Mouse (Mus musculus) c-Kit-positive CD71-negative TER-119-negative erythroid progenitor cells, embryonic 14.5 days (primary cell): Measurements from ENCODE around the gene Asic2.

ENCODE experiments used
- DNase-seq: peaks from one replicate; pipeline ENCODE4 v3.0.0-alpha.2; 2013; ENCODE audit warnings: low read depth

Gene Asic2

DNA sequence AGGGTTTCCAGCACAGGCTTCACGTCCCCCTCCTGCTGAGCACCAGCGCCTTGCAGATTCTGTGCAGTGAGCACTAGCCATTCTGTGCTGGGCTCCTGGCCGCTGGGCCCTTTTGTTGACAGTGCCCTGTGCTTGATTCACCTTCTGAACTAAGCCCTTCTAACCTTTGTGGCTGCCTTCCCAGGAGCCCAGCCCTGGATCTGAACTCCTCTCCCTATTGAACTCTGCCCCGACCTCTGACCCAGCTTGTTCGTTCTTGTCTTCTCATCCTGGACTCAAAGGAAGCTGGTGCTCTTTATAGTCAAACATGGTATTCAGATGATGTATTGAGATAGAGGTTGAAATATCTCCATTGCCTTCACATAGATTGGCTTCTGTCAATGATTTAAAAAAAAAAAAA lies 1120.1 kb downstream of the Asic2 start:
- DNase-seq = no peak

DNA sequence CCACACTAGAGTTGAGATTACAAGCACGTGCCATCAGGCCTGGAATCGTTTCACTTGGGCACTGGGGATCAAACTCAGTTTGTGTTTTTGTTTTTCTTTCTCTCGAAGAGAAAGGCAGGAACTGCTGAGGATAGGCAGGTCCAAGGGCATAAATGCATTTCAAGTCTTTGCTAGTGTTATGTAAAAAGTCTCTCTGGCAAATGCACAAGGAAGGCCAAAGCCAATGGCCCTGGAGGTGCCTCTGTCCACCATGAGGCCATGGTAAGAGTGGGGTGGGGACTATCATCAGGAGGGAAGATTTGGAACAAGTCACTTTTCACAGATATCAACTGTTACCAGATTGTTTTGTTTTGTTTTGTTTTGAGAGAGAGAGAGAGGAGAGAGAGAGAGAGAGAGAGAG lies 1122.1 kb downstream of the Asic2 start:
- DNase-seq = no peak

DNA sequence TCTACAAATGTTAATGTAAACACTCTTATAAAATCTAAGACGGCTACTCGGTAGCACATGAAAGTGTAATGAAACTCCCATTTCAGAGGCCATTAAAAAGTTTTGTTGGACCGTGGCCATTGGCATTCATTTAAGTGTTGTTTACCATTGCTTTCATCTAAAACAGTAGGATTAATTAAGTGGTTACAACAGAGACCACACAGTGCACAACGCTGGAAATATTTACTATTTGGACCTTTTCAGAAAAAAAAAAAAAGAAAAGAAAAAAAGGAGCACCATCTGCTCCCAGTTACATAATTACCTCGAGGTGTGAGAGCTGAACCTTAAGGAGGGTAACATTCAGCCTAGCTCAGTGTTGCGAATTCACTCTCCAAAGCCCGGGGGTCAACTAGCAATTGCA lies 1122.8 kb downstream of the Asic2 start:
- DNase-seq = no peak

DNA sequence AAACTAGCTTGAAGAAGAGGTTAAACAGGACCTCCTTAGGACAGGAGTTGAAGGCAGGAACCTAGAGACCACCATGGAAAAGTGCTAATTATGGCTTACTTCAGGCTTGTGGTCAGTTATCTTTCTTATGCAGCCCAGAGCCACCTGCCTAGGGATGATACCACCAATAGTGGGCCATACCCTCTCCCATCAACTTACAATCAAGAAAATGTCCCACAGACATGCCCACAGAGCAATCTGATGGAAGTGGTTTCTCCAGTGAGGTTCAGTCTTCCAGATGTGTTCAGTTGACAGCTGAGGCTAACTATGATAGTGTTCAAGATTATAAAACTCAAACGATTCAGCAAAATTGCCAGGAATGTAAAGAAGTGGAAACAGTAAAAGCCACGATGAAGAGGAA lies 1124.8 kb downstream of the Asic2 start:
- DNase-seq = no peak

DNA sequence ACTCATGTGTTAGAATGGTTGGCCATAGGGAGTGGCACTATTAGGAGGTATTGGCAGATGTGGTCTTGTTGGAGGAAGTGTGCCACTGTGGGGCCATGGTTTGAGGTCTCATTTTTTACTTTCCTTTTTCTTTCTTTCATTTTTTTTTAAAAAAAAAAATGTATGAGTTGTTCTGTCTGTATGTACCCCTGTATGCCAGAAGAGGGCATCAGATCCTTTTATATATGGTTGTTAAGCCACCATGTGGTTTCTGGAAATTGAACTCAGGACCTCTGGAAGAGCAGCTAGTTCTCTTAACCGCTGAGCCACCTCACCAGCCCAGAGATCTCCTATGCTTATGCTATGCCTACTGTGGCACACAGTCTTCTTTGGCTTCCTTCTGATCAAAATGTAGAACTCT lies 1129.5 kb downstream of the Asic2 start:
- DNase-seq = no peak

DNA sequence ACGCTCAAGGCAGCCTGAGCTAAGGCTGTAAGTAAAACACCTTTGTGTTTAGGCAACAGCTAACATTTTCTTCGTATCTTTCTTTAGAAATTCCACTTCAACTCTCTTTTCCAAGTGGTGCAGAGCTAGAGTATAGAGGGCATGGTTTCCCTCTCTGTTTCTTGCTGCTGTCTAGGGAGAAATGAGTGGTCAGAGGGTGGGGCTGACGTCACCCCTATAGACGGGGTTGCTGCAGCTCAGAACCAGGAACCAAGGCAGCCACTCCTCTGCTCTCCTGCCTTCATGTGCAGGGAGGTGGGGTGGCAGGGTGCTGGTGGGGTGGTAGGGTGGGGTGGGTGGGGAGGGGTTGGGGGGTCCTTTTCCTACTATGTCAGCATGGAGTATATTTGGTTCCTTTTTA lies 1132.4 kb downstream of the Asic2 start:
- DNase-seq = no peak

DNA sequence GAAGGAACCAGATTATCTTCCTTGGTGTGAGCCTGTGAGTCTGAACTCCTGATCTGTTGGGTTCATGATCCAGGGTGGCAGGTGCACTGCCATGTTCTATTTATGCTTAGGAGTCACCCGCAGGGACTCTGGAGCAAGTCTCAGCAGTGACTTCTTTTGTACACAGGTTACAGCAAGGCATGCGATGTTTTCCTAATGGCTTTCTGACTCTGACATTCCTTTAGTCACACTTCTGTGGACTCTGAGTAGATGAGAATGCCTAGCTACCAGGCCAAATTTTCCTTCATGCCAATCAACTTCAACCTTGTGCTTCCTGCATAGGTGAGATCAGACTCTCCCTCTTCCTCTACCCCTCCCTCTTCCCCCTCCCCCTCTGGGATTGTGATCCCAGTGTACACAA lies 1132.9 kb downstream of the Asic2 start:
- DNase-seq = no peak
